Mouse (Mus musculus): Measurements from ENCODE around the gene AC140267.1.
A peak's percentile ranks its signal among the peaks of the same experiment; 100 is the strongest.

Gene AC140267.1

GRCm38 (mm10) chr15:80228071-80228800, 7.4 kb upstream of the AC140267.1 start:
- no peak for DNase-seq (ENCODE audit: low spot score in 2 of 2)

GRCm38 (mm10) chr15:80232331-80232730, 3.3 kb upstream of the AC140267.1 start:
- no peak for DNase-seq (ENCODE audit: low spot score in 2 of 2)

DNA sequence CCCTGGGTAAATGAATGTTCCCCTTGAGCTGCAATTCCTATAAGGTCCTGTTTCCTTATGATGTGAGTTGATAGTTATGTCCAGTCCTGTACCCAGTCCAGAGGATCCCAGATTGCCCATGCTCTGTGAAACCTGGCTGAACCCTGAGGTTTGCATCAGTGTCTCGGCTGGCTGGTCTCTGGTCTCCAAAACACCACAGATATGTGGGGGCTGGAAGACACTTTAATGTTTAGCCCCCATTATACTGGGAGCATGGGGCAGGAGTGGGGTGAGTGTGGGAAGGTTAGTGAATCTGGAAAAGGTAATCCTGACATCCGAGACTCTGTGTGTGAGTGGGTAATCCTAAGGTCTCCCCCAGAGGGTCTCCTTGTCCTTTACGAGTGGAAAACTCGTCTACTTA, 2.6 kb upstream of the AC140267.1 start:
- no peak for DNase-seq (ENCODE audit: low spot score in 2 of 2)

DNA sequence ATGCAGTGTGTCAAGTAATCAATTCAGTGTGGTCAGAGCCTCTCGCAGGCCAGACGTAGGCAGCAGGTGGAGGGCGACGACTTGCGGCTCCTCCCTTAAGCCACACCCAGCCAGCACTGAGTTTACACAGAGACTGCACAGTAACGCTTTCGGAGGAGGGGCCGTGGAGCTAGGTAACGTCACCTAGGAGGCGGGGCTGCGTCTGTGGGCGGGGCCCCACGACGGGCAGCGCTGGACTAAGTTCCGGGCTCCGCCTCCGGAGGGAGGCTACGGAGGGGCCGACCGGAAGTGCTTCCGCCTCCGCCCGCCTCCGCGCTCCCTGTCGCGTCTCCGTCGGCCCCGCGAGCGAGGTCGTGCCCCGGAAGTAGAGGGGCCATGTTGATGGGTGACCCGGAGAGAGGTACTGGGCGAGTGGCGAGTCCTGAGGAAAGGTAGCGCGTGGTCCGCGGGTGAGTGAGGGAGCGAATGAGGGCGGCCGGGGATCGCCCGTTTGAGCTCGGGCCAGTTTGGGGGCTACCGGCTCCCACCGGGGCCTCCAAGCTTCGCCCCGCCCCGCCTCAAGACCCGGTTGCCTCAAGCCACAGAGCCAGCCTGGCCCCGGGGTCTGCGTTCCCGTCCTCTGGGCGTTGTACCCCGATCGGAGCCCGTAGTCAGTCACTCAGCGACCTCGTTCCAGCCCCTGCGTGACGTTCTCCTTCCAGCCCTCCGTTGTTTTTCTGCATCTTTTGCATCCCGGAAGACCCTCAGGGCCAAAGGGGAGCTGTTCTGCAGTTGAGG, 1.7 kb upstream of the AC140267.1 start, which contains the start of gene Mief1:
Mief1 (plus strand) TSS at position 286 of the 777 bp plus-strand sequence.
- DNase-seq (ENCODE audit: low spot score in 2 of 2) = peak; percentile 99

- DNase-seq (ENCODE audit: low spot score in 2 of 2) = no peak
Measured at GRCm38 (mm10) chr15:80248135-80248534, 12.5 kb downstream of the AC140267.1 start.

DNA sequence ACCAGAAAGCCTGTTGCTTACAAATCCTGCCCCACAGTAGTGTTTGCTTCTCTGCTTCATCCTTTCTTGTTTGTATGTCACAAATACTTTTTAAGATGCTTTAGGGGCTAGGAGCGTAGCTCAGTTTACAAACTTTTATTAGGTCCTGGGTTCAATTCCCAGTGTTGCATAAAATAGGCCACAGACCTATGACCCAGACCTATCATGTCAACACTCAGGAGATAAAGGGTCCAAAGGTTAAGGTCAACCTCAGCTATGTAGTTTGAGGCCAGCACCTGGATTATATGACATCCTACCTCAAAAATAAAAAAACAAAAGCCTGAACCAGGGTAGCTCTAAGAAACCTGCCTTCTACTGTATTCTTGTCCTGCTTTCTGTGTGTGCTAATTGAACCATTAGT, 13.0 kb downstream of the AC140267.1 start:
- no peak for DNase-seq (ENCODE audit: low spot score in 2 of 2)

GRCm38 (mm10) chr15:80249672-80250071, 14.0 kb downstream of the AC140267.1 start:
- DNase-seq (ENCODE audit: low spot score in 2 of 2) = no peak

DNA sequence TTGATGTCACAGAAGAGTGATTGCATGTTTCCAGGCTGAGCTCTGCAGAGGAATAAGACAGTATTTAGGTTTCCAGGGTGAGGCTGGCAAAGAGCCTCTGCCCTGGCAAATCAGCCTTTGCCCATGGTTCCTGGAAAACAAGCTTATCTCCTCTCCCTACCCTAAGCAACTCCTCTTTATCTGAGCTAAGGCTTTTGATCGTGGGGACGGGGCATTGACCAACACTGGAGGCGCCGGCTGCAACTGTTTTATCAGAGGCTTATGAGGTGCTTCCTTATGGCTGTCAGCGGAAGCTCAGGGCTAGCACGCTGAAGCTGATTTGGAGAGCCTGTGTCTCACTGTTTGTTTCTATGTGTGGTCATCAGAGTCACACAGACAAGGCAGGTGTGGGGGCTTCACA, 15.0 kb downstream of the AC140267.1 start:
- DNase-seq (ENCODE audit: low spot score in 2 of 2) = no peak

- no peak for DNase-seq (ENCODE audit: low spot score in 2 of 2)
Measured at GRCm38 (mm10) chr15:80253530-80253929, 17.9 kb downstream of the AC140267.1 start.

GRCm38 (mm10) chr15:80254207-80254606, 18.6 kb downstream of the AC140267.1 start:
- DNase-seq (ENCODE audit: low spot score in 2 of 2) = no peak

DNA sequence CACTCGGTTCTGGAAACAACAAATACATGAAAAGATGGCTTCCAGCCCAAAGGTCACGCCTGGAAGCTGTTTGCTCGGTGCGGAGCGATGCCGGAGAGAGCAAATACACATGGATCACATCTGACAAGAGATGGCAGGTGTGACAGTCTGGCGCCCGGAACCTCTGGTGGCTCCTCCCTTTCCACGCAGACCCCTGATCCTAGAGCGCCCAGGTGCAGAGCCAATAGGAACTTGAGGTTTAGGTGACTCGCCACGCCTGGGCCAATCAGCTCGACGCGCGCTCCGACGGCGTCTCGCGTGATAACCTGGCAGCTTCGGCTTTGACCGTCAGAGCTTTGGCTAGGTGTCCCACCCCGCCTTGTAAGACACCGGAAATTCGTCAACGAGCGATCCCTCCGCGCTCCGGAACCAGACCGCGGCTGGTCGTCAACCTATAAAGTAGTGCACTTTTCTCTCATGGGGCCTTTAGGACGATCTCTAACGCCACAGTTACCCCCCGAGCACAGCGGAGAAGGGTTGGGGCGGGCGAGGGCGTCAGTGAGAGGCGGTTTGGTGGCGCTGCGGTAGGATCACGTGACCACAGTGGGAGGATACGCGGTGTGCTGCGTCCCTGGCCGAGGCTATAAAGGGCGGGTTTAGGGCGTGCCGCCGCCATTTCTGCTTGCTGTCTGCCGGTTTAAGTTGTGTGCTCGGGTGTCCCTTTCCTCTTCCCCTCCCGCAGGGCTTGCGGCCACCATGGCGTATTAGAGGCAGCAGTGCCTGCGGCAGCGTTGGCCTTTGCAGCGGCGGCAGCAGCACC, 19.4 kb downstream of the AC140267.1 start, which contains the start of gene Atf4:
Atf4 (plus strand) TSS at position 338 of the 799 bp plus-strand sequence.
- DNase-seq (ENCODE audit: low spot score in 2 of 2) = peak; percentile 95 to 97

GRCm38 (mm10) chr15:80255646-80256121, 20.0 kb downstream of the AC140267.1 start:
- DNase-seq (ENCODE audit: low spot score in 2 of 2) = peak; percentile 86 to 93

DNA sequence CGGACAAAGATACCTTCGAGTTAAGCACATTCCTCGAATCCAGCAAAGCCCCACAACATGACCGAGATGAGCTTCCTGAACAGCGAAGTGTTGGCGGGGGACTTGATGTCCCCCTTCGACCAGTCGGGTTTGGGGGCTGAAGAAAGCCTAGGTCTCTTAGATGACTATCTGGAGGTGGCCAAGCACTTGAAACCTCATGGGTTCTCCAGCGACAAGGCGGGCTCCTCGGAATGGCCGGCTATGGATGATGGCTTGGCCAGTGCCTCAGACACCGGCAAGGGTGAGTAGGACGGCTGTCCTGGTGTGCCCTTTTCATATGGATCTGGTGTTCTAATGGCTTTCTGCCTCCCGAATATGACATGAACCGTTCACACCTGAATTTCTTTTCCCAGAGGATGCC, 20.6 kb downstream of the AC140267.1 start:
- peak in 1 of 2 experiments; percentile 71 for DNase-seq (ENCODE audit: low spot score in 2 of 2)

DNA sequence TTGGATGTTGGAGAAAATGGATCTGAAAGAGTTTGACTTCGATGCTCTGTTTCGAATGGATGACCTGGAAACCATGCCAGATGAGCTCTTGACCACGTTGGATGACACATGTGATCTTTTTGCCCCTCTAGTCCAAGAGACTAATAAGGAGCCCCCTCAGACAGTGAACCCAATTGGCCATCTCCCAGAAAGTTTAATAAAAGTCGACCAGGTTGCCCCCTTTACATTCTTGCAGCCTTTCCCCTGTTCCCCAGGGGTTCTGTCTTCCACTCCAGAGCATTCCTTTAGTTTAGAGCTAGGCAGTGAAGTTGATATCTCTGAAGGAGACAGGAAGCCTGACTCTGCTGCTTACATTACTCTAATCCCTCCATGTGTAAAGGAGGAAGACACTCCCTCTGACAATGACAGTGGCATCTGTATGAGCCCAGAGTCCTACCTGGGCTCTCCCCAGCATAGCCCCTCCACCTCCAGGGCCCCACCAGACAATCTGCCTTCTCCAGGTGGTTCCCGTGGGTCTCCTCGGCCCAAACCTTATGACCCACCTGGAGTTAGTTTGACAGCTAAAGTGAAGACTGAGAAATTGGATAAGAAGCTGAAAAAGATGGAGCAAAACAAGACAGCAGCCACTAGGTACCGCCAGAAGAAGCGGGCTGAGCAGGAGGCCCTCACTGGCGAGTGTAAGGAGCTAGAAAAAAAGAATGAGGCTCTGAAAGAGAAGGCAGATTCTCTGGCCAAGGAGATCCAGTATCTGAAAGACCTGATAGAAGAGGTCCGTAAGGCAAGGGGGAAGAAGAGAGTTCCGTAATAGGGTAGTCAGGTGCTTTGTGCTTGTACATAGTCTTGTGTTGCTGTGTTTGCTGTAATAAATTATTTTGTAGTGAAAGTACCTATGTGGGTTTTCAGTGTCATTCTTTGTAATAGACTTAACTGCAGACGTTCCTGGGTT, 21.3 kb downstream of the AC140267.1 start:
- DNase-seq (ENCODE audit: low spot score in 2 of 2) = peak in 1 of 2 experiments; percentile 67

DNA sequence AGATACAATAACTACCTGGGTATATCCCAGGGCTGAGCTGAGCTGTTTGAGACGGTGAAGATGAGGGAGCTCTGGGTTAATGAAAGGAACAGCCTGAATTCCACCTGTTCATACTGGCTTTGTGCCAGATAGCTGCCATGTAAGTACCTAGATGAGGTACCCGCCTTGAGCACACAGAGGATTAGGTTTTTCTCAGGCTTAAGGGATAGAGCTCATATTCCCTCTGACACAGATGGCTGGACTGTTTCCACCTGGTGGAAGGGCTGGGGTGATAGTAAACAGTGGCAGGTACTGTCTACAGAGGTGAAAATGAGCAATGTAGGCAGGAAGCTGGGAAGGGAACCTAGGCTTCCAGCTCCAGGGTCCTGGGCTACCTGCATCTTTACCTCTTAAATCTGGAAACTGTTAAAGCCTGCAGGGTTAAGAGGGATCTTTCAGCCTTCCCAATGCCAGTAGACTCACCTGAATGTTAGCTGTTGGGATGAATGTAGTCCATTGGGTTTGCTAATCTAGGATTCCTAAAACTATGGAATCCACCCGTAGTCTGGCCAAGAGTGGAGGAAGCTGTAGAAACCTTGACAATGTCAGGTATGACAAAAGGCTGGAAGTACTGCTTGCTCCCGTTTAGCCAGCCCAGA, 22.1 kb downstream of the AC140267.1 start:
- no peak for DNase-seq (ENCODE audit: low spot score in 2 of 2)

DNA sequence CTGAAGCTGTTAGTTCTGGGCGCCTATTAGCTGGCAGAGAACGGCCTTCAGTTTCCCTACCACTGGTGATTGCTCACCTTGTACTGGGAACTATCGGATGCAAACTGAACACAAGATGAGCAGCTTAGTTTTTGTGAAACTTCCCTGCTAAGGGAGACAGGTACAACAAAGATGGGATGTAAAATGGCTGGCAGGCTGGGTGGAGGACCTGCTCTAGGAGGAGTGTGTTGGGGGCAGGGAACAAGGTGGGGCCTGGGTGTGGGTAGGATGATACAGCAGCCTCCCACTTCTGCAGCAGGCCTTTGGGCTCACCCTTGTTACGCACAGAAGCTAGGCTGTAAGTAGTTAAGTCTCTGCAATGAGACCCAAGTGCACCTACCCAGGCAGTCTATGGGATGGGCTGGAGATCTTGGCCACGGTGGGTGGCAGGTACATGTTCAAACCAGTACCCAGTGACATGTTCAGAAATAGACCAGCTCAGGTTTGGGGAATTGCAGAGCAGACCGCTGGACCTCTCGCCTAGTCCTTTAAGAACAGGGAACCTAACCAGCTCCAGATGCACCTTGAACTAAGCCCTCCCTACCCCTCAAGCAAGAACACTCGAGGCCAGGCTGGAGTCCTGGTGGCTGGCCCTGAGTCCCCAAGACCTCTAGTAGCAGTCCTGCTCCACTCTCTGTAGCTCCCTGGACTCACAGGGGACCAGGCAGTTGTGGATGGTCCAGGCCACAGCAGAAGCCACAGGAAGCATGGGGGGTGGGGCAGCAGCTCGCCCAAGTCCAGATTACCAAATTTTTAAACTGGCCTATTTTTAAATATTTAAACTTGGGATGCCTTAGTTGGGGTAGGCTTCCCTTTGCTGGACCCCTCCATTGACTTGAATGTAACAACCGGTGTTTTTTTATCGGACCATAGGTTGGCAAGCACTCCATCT, 22.9 kb downstream of the AC140267.1 start:
- peak; percentile 71 to 81 for DNase-seq (ENCODE audit: low spot score in 2 of 2)

- no peak for DNase-seq (ENCODE audit: low spot score in 2 of 2)
Measured at GRCm38 (mm10) chr15:80259406-80260045, 23.9 kb downstream of the AC140267.1 start.

- peak; percentile 85 to 96 for DNase-seq (ENCODE audit: low spot score in 2 of 2)
Measured at GRCm38 (mm10) chr15:80260677-80261076, 25.0 kb downstream of the AC140267.1 start.

- DNase-seq (ENCODE audit: low spot score in 2 of 2) = no peak
Measured at GRCm38 (mm10) chr15:80261100-80261499, 25.5 kb downstream of the AC140267.1 start.
